Mouse (Mus musculus): ENCODE results near the gene Fbrsl1. TPM values are rescaled to one million over a fixed set of nuclear protein-coding genes. Genes with fewer than 3 reads are reported as not detected.

Fbrsl1 gene
- polyA plus RNA-seq (2011; ENCODE audit: insufficient read depth, insufficient read length, low read depth, missing spikeins): 51.7 and 65.7 TPM in 2 replicates

- no peak for TF ChIP-seq CTCF (IDR thresholded peaks at IDR 0.05; ENCODE audit: low read depth, low read length)
- peak; percentile 90 for TF ChIP-seq POLR2A (IDR thresholded peaks at IDR 0.05; ENCODE audit: insufficient read depth, low read length)
- TF ChIP-seq EP300 (IDR thresholded peaks at IDR 0.05; ENCODE audit: insufficient read depth, low read depth, low read length): peak; percentile 78
- H3K27ac ChIP-seq (ENCODE audit: insufficient read depth, low read length): peak within 1 kb of the TSS; percentile 44
- H3K9me3 ChIP-seq (replicated peaks; ENCODE audit: control insufficient read depth, insufficient read depth, low read length, poor library complexity, severe bottlenecking): no peaks in the 10 kb centered on the region
- no peaks in the 10 kb centered on the region for H3K27me3 ChIP-seq (ENCODE audit: control insufficient read depth, insufficient read depth, low read length, poor library complexity, severe bottlenecking)
- H3K4me1 ChIP-seq (ENCODE audit: control insufficient read depth, insufficient read depth, low read length): peaks cover 3% of the 10 kb centered on the region
- H3K4me3 ChIP-seq (ENCODE audit: low read depth, low read length): peak within 1 kb of the TSS; percentile 86
- H3K36me3 ChIP-seq (ENCODE audit: control insufficient read depth, insufficient read depth, low read length, poor library complexity, severe bottlenecking): no peaks in the 10 kb centered on the region; the same call in 1 of the 2 replicates
- peak within 1 kb of the TSS; percentile 88 for H3K9ac ChIP-seq (ENCODE audit: low read depth, poor library complexity, severe bottlenecking)
Measured at GRCm38 (mm10) chr5:110448436-110449134, at the start of gene Fbrsl1. TSS of gene Fbrsl1 (minus strand) at chr5:110448503.

- Histone ChIP-seq H3K27ac (ENCODE audit: insufficient read depth, low read length) (no peak overlapping the region), H3K27me3 (ENCODE audit: control insufficient read depth, insufficient read depth, low read length, poor library complexity, severe bottlenecking) (no peaks in the 10 kb centered on the region), H3K9me3 (replicated peaks; ENCODE audit: control insufficient read depth, insufficient read depth, low read length, poor library complexity, severe bottlenecking) (no peaks in the 10 kb centered on the region)
Measured at GRCm38 (mm10) chr5:110498071-110498470, 49.8 kb upstream of the Fbrsl1 start.

GRCm38 (mm10) chr5:110497556-110497955, 49.3 kb upstream of the Fbrsl1 start:
- no peaks in the 10 kb centered on the region for H3K9me3 ChIP-seq (replicated peaks; ENCODE audit: control insufficient read depth, insufficient read depth, low read length, poor library complexity, severe bottlenecking)
- H3K27ac ChIP-seq (ENCODE audit: insufficient read depth, low read length): no peak overlapping the region
- no peaks in the 10 kb centered on the region for H3K36me3 ChIP-seq (ENCODE audit: control insufficient read depth, insufficient read depth, low read length, poor library complexity, severe bottlenecking)
- H3K9ac ChIP-seq (ENCODE audit: low read depth, poor library complexity, severe bottlenecking): no peak overlapping the region
- H3K4me1 ChIP-seq (ENCODE audit: control insufficient read depth, insufficient read depth, low read length): no peaks in the 10 kb centered on the region
- TF ChIP-seq POLR2A (IDR thresholded peaks at IDR 0.05; ENCODE audit: insufficient read depth, low read length) (no peak), CTCF (IDR thresholded peaks at IDR 0.05; ENCODE audit: low read depth, low read length) (no peak), EP300 (IDR thresholded peaks at IDR 0.05; ENCODE audit: insufficient read depth, low read depth, low read length) (no peak)
- H3K27me3 ChIP-seq (ENCODE audit: control insufficient read depth, insufficient read depth, low read length, poor library complexity, severe bottlenecking): no peaks in the 10 kb centered on the region
- H3K4me3 ChIP-seq (ENCODE audit: low read depth, low read length): no peak overlapping the region

More at GRCm38 (mm10) chr5:110498071-110498470, 49.8 kb upstream of the Fbrsl1 start:
- H3K9ac ChIP-seq (ENCODE audit: low read depth, poor library complexity, severe bottlenecking): no peak overlapping the region
- H3K4me1 ChIP-seq (ENCODE audit: control insufficient read depth, insufficient read depth, low read length): no peaks in the 10 kb centered on the region
- no peaks in the 10 kb centered on the region for H3K36me3 ChIP-seq (ENCODE audit: control insufficient read depth, insufficient read depth, low read length, poor library complexity, severe bottlenecking)
- no peak overlapping the region for H3K4me3 ChIP-seq (ENCODE audit: low read depth, low read length)
- TF ChIP-seq CTCF (IDR thresholded peaks at IDR 0.05; ENCODE audit: low read depth, low read length) (no peak), EP300 (IDR thresholded peaks at IDR 0.05; ENCODE audit: insufficient read depth, low read depth, low read length) (no peak), POLR2A (IDR thresholded peaks at IDR 0.05; ENCODE audit: insufficient read depth, low read length) (no peak)

DNA sequence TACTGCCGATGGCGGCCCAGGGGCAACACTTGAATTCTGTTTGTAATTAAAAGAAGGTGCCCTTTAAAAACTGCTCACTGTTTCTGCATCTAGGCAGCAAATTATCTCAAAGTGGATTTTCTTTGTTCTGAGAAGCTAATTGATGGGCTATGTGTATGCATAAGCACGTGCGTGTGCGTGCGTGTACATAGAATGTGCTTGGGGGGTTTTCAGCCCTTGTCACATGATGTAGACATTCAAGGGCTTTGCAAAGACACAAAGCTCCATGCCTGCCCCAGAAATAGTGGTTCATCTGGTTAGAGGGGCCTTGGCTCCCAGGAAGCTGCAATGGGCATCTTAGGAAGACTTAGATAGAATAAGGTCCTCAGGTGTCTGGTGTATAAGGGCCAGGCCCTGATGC, 46.7 kb upstream of the Fbrsl1 start:
- Histone ChIP-seq H3K9ac (ENCODE audit: low read depth, poor library complexity, severe bottlenecking) (no peak overlapping the region), H3K9me3 (replicated peaks; ENCODE audit: control insufficient read depth, insufficient read depth, low read length, poor library complexity, severe bottlenecking) (no peaks in the 10 kb centered on the region), H3K27me3 (ENCODE audit: control insufficient read depth, insufficient read depth, low read length, poor library complexity, severe bottlenecking) (no peaks in the 10 kb centered on the region), H3K4me1 (ENCODE audit: control insufficient read depth, insufficient read depth, low read length) (no peaks in the 10 kb centered on the region), H3K27ac (ENCODE audit: insufficient read depth, low read length) (no peak overlapping the region), H3K36me3 (ENCODE audit: control insufficient read depth, insufficient read depth, low read length, poor library complexity, severe bottlenecking) (no peaks in the 10 kb centered on the region), H3K4me3 (ENCODE audit: low read depth, low read length) (no peak overlapping the region)
- no peak for TF ChIP-seq CTCF (IDR thresholded peaks at IDR 0.05; ENCODE audit: low read depth, low read length)
- TF ChIP-seq EP300 (IDR thresholded peaks at IDR 0.05; ENCODE audit: insufficient read depth, low read depth, low read length): no peak
- TF ChIP-seq POLR2A (IDR thresholded peaks at IDR 0.05; ENCODE audit: insufficient read depth, low read length): no peak

DNA sequence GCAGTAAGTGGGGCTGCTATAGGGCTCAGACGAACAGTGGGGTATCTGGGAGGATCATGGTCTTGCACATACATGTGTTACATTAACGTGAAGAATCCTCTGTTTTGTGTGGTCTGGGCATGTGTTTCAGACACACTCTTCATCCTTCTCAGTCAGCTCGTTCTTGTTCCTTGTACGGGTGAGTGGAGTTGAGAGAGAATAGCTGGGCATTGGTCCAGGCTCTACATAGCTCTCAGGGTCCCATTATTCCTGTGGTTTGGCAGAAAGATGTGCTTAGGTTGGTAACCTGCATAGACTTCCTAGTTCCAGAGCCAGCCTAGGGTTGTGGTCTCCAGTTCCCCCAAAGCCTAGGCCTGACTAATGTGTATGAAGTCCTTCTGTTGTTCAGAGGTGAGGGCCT, 46.1 kb upstream of the Fbrsl1 start:
- Histone ChIP-seq H3K36me3 (ENCODE audit: control insufficient read depth, insufficient read depth, low read length, poor library complexity, severe bottlenecking) (no peaks in the 10 kb centered on the region), H3K4me3 (ENCODE audit: low read depth, low read length) (no peak overlapping the region), H3K4me1 (ENCODE audit: control insufficient read depth, insufficient read depth, low read length) (no peaks in the 10 kb centered on the region), H3K9ac (ENCODE audit: low read depth, poor library complexity, severe bottlenecking) (no peak overlapping the region), H3K9me3 (replicated peaks; ENCODE audit: control insufficient read depth, insufficient read depth, low read length, poor library complexity, severe bottlenecking) (no peaks in the 10 kb centered on the region), H3K27ac (ENCODE audit: insufficient read depth, low read length) (no peak overlapping the region), H3K27me3 (ENCODE audit: control insufficient read depth, insufficient read depth, low read length, poor library complexity, severe bottlenecking) (no peaks in the 10 kb centered on the region)
- TF ChIP-seq CTCF (IDR thresholded peaks at IDR 0.05; ENCODE audit: low read depth, low read length) (no peak), POLR2A (IDR thresholded peaks at IDR 0.05; ENCODE audit: insufficient read depth, low read length) (no peak), EP300 (IDR thresholded peaks at IDR 0.05; ENCODE audit: insufficient read depth, low read depth, low read length) (no peak)

- no peak overlapping the region for H3K9ac ChIP-seq (ENCODE audit: low read depth, poor library complexity, severe bottlenecking)
- no peak overlapping the region for H3K27ac ChIP-seq (ENCODE audit: insufficient read depth, low read length)
- H3K4me3 ChIP-seq (ENCODE audit: low read depth, low read length): no peak overlapping the region
- TF ChIP-seq EP300 (IDR thresholded peaks at IDR 0.05; ENCODE audit: insufficient read depth, low read depth, low read length) (no peak), POLR2A (IDR thresholded peaks at IDR 0.05; ENCODE audit: insufficient read depth, low read length) (no peak), CTCF (IDR thresholded peaks at IDR 0.05; ENCODE audit: low read depth, low read length) (peak; percentile 85)
- no peaks in the 10 kb centered on the region for H3K4me1 ChIP-seq (ENCODE audit: control insufficient read depth, insufficient read depth, low read length)
- no peaks in the 10 kb centered on the region for H3K36me3 ChIP-seq (ENCODE audit: control insufficient read depth, insufficient read depth, low read length, poor library complexity, severe bottlenecking)
- H3K27me3 ChIP-seq (ENCODE audit: control insufficient read depth, insufficient read depth, low read length, poor library complexity, severe bottlenecking): no peaks in the 10 kb centered on the region
- no peaks in the 10 kb centered on the region for H3K9me3 ChIP-seq (replicated peaks; ENCODE audit: control insufficient read depth, insufficient read depth, low read length, poor library complexity, severe bottlenecking)
Measured at GRCm38 (mm10) chr5:110493785-110494184, 45.5 kb upstream of the Fbrsl1 start.
